Mouse (Mus musculus) small intestine, adult 2 months (tissue): ENCODE measurements around the gene Dlg2. TPM values are rescaled to one million over a fixed set of nuclear protein-coding genes. Genes with fewer than 3 reads are reported as not detected.

Experiments used
- H3K27ac ChIP-seq: fragments of 200-500 bp; 2 replicates; pipeline ENCODE4 v1.5.1; 2012; ENCODE audit warnings: low read depth, low read length, control low read depth, inconsistent platforms; ENCODE audit not compliant: insufficient read depth
- H3K27me3 ChIP-seq: fragments of 200-500 bp; 2 replicates; pipeline ENCODE4 v1.6.1; 2012; ENCODE audit warnings: mild to moderate bottlenecking, moderate library complexity, low read length, inconsistent platforms; ENCODE audit not compliant: control insufficient read depth, insufficient read depth
- H3K36me3 ChIP-seq: fragments of 200-500 bp; 2 replicates; pipeline ENCODE4 v1.6.1; 2012; ENCODE audit warnings: mild to moderate bottlenecking, low read length, control low read depth, inconsistent platforms; ENCODE audit not compliant: control insufficient read depth, insufficient read depth
- H3K4me1 ChIP-seq: fragments of 200-500 bp; 2 replicates; pipeline ENCODE4 v1.6.1; 2012; ENCODE audit warnings: low read length, inconsistent platforms, mixed read lengths; ENCODE audit not compliant: control insufficient read depth, insufficient read depth, insufficient read length
- H3K4me3 ChIP-seq: fragments of 200-500 bp; 2 replicates; pipeline ENCODE4 v1.5.1; 2012; ENCODE audit warnings: low read depth, mild to moderate bottlenecking, control low read depth, inconsistent platforms, low read length, moderate library complexity
- CTCF ChIP-seq: fragments of 200-500 bp; IDR thresholded peaks from 2 replicates; pipeline ENCODE4 v1.5.1; 2012; ENCODE audit warnings: low read depth, mild to moderate bottlenecking, control low read depth, inconsistent platforms, low read length, moderate library complexity, mixed read lengths; ENCODE audit not compliant: insufficient replicate concordance, insufficient read length; ENCODE audit errors: extremely low read depth
- POLR2A ChIP-seq: fragments of 200-500 bp; IDR thresholded peaks from 2 replicates; pipeline ENCODE4 v1.6.1; 2012; ENCODE audit warnings: low read depth, mild to moderate bottlenecking, control low read depth, inconsistent platforms, low read length, moderate library complexity
- WGBS: fragments of 180-500 bp; shearing (Covaris S2); methylation state at CpG from one replicate; pipeline ENCODE4 v1.1.7; 2018; 5-methylcytosine and 5-hydroxymethylcytosine counted together
- polyA plus RNA-seq: library from polyadenylated mRNA; depleted of rRNA; stranded (reverse); fragments of >200 nt; gene quantifications from 2 replicates; pipeline ENCODE4 v1.2.3, GENCODE M21; 2012

Dlg2 gene
- polyA plus RNA-seq, 1 experiment, result 0.38 TPM

DNA sequence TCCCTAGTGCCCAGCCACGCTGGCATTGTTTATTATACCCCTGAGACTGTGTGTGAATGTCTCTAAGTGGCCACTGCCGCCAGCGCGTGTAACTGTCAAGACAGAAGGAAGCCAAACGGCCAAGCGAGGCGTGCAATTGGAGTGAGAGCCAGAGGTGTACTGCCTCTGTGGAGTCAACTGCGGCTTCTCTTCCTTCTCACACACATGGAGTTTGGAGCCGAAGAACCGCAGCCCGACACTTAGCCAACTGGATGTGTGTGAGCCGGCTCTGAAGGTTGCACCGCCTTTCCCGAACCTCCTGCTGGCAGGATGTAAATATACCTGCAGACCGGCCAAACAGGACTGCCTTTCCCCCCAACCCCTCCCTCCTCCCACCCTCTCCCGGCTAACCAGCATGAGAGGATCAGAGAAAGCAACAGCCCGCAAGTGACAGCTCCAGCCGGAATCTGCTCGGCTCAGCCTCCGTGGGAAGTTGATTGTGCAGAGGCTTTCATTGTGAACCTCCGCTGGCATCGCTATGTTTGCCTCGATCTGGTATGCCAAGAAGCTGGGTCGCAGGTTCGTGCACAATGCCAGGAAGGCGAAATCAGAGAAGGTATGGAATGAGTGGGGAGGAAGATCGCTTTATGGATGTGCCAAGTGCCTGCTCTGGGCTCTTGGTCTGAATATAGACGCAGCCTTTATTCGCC lies 1066.3 kb downstream of the Dlg2 start:
- Histone ChIP-seq H3K4me3 (no peak overlapping the region), H3K4me1 (no peaks in the 10 kb centered on the region), H3K36me3 (no peaks in the 10 kb centered on the region), H3K27me3 (no peaks in the 10 kb centered on the region), H3K27ac (no peak overlapping the region)
- 3% methylated on average over 29 of the region's 29 CpGs for WGBS
- TF ChIP-seq POLR2A, result no peak
- no peak for TF ChIP-seq CTCF

- no peaks in the 10 kb centered on the region for H3K36me3 ChIP-seq
- WGBS, result 26% methylated on average over 4 of the region's 4 CpGs
- no peak overlapping the region for H3K27ac ChIP-seq
- TF ChIP-seq CTCF (no peak), POLR2A (no peak)
- H3K4me1 ChIP-seq, result no peaks in the 10 kb centered on the region
- no peak overlapping the region for H3K4me3 ChIP-seq
- H3K27me3 ChIP-seq, result no peaks in the 10 kb centered on the region
Observed at GRCm38 (mm10) chr7:91543286-91543650, 1066.8 kb downstream of the Dlg2 start.

DNA sequence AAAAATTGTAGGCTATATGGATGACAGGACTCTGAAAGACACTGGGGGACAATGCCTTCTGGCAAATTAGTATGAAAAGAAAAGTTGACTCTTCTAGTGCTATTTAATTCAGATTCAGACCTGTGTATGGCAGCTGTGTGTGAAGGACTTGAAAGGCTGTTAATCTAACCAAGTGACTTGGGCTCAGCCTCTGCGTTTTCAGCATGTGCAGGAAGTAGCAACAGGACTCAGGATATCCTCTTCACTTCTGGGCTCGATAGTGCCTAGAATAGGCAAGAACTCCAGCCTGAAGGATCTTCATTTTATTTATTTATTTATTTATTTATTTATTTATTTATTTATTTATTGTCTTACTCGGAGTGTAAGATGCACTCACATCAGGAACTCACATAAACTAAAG lies 1068.1 kb downstream of the Dlg2 start:
- H3K4me1 ChIP-seq, result no peaks in the 10 kb centered on the region
- no peak overlapping the region for H3K4me3 ChIP-seq
- TF ChIP-seq POLR2A (no peak), CTCF (no peak)
- H3K36me3 ChIP-seq, result no peaks in the 10 kb centered on the region
- no peaks in the 10 kb centered on the region for H3K27me3 ChIP-seq
- 57% methylated on average over 3 of the region's 3 CpGs for WGBS
- H3K27ac ChIP-seq, result no peak overlapping the region

DNA sequence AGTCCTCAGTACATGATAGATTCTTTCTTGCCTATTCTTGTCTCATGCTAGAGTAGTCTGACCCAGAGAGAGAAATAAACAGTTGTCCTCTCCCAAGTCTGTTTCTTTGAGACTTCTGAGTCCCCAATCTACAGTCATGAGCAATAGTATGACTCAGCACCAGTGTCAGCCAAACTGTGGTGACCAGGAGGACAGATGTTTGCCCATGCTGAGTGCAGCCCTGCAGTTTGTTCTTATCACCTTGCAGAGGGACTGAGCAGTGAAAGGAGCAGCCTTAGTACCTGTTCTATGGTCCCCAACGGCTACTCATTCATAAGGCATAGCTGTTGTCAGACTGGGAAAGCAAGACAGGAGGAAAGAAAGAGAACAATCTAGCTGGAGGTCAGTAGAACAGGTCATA lies 1072.3 kb downstream of the Dlg2 start:
- H3K4me1 ChIP-seq, result no peaks in the 10 kb centered on the region
- WGBS, result 35% methylated on average over 1 of the region's 1 CpGs
- TF ChIP-seq CTCF, result no peak
- no peak for TF ChIP-seq POLR2A

GRCm38 (mm10) chr7:91557582-91557981 lies 1081.1 kb downstream of the Dlg2 start:
- TF ChIP-seq POLR2A, result no peak
- TF ChIP-seq CTCF, result no peak
- Histone ChIP-seq H3K27me3 (no peaks in the 10 kb centered on the region), H3K36me3 (no peaks in the 10 kb centered on the region), H3K4me3 (no peak overlapping the region), H3K27ac (no peak overlapping the region), H3K4me1 (no peaks in the 10 kb centered on the region)

More for the DNA sequence above, 1072.3 kb downstream of the Dlg2 start:
- Histone ChIP-seq H3K4me3 (no peak overlapping the region), H3K27ac (no peak overlapping the region), H3K36me3 (no peaks in the 10 kb centered on the region), H3K27me3 (no peaks in the 10 kb centered on the region)

- TF ChIP-seq POLR2A (no peak), CTCF (no peak)
- no peaks in the 10 kb centered on the region for H3K36me3 ChIP-seq
- H3K27me3 ChIP-seq, result no peaks in the 10 kb centered on the region
Observed at GRCm38 (mm10) chr7:91567423-91567822, 1091.0 kb downstream of the Dlg2 start.

DNA sequence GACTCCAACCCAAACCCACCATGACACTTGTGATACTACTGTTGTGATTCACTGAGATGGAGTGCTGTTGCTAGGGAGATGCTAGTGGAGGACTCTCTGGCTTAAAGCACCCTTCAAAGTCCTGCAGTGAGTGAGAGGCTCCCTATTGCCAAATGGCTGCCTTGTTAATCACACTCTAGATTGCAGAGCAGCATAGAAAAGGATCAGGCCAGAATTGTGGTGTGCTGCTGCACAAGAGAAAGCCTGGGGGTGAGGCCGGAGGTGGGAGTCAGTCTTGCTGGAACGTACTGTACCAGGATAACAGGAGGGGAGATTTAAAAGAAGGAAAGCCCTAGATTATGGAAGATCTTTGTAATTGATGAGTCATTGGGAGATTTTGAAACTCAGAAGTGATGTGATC lies 1094.5 kb downstream of the Dlg2 start:
- WGBS, result 84% methylated on average over 2 of the region's 2 CpGs
- Histone ChIP-seq H3K27me3 (no peaks in the 10 kb centered on the region), H3K36me3 (no peaks in the 10 kb centered on the region)

More at GRCm38 (mm10) chr7:91567423-91567822, 1091.0 kb downstream of the Dlg2 start:
- Histone ChIP-seq H3K4me3 (no peak overlapping the region), H3K4me1 (no peaks in the 10 kb centered on the region), H3K27ac (no peak overlapping the region)

More for the DNA sequence above, 1094.5 kb downstream of the Dlg2 start:
- Histone ChIP-seq H3K27ac (no peak overlapping the region), H3K4me3 (no peak overlapping the region), H3K4me1 (no peaks in the 10 kb centered on the region)
- TF ChIP-seq POLR2A, result no peak
- no peak for TF ChIP-seq CTCF
